Mouse (Mus musculus) heart, adult 8-10 months (tissue): Measurements from ENCODE around the gene Myo1h. TPM values are rescaled to one million over a fixed set of nuclear protein-coding genes. Genes with fewer than 3 reads are reported as not detected.

Source experiments
- DNase-seq: peaks from one replicate; pipeline ENCODE4 v3.0.0; 2022; ENCODE audit warnings: low spot score
- total RNA-seq, 4 experiments: library from RNA; stranded (reverse); gene quantifications; 2 replicates each; pipeline ENCODE4 v1.2.4; 2022

Gene Myo1h
- total RNA-seq = under 1 TPM; 0.19 to 0.31 (median 0.22) TPM

- DNase-seq = no peak
These were observed at the start of gene Myo1h for GRCm38 (mm10) chr5:114288874-114289273. TSS of gene Myo1h (plus strand) at chr5:114289166.

- no peak for DNase-seq
These were observed 49.2 kb upstream of the Myo1h start for GRCm38 (mm10) chr5:114239737-114240136.

GRCm38 (mm10) chr5:114246465-114246864 lies 42.5 kb upstream of the Myo1h start:
- no peak for DNase-seq

GRCm38 (mm10) chr5:114248174-114248589 lies 40.8 kb upstream of the Myo1h start:
- DNase-seq = peak; percentile 45

- no peak for DNase-seq
These were observed 29.5 kb upstream of the Myo1h start for GRCm38 (mm10) chr5:114259495-114259894.

GRCm38 (mm10) chr5:114261494-114261893 lies 27.5 kb upstream of the Myo1h start:
- DNase-seq = no peak

- no peak for DNase-seq
These were observed 24.9 kb upstream of the Myo1h start for GRCm38 (mm10) chr5:114264030-114264459.

GRCm38 (mm10) chr5:114264791-114265190 lies 24.2 kb upstream of the Myo1h start:
- no peak for DNase-seq

GRCm38 (mm10) chr5:114268646-114269045 lies 20.3 kb upstream of the Myo1h start:
- DNase-seq = no peak

- DNase-seq = no peak
These were observed 19.5 kb upstream of the Myo1h start for GRCm38 (mm10) chr5:114269499-114269898.

GRCm38 (mm10) chr5:114269984-114270383 lies 19.0 kb upstream of the Myo1h start:
- DNase-seq = no peak

GRCm38 (mm10) chr5:114273693-114274402 lies 15.1 kb upstream of the Myo1h start, which contains the start of gene Foxn4:
TSS of gene Foxn4 (minus strand) at chr5:114273807.
- no peak for DNase-seq

GRCm38 (mm10) chr5:114275339-114275738 lies 13.6 kb upstream of the Myo1h start:
- DNase-seq = no peak

GRCm38 (mm10) chr5:114275991-114276390 lies 13.0 kb upstream of the Myo1h start:
- no peak for DNase-seq

GRCm38 (mm10) chr5:114279382-114280143 lies 9.4 kb upstream of the Myo1h start:
- no peak for DNase-seq

GRCm38 (mm10) chr5:114282346-114282745 lies 6.6 kb upstream of the Myo1h start:
- no peak for DNase-seq

GRCm38 (mm10) chr5:114284604-114285397 lies 4.2 kb upstream of the Myo1h start:
- no peak for DNase-seq

GRCm38 (mm10) chr5:114285398-114285700 lies 3.6 kb upstream of the Myo1h start:
- no peak for DNase-seq

GRCm38 (mm10) chr5:114286102-114286501 lies 2.9 kb upstream of the Myo1h start:
- no peak for DNase-seq

GRCm38 (mm10) chr5:114286872-114287571 lies 1.9 kb upstream of the Myo1h start:
- DNase-seq = no peak

GRCm38 (mm10) chr5:114288396-114288795 lies 570 bp upstream of the Myo1h start:
- DNase-seq = no peak

GRCm38 (mm10) chr5:114290004-114290403 lies 1.0 kb downstream of the Myo1h start:
- DNase-seq = no peak
